In the genomic region with DNA sequence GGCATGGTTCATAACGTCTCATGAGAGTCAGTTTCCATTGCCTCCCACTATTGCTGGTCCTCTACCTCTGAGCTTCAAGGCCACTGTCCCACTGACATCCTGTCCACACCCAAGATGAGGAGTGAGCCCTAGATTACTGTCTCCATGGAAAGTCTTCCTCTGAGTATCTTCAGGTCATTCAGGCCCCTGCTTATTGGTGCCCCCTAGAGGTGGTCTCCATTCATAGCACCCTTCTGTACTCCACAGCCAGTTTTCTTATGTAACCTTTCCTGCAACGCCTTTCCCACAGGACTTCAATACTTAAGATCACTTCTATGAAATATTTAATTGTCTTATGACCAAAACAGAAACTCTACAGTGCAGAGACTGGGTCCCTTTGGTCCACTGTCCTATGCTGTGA, we compare ENCODE assay signal across 11 mouse cellular contexts.
DNase-seq lines count a peak whose midpoint lies in the region; ATAC-seq and TF ChIP-seq lines count a peak whose summit lies in the region.
"Had no signal": no experiment of that assay in that cellular context is flagged by ENCODE, and none has a peak within 500 bp of the region (broad histone marks: within the 10 kb centered on the region; RNA-seq: fewer than 3 reads in every experiment).

No protein-coding gene starts in this region.

- H3K4me3 ChIP-seq in gastrocnemius, adult 2 months = no peak overlapping the region
- H3K4me3 ChIP-seq in liver, embryonic 12.5 days = no peak overlapping the region
- H3K4me3 ChIP-seq: forebrain, embryonic 15.5 days; neural tube, embryonic 13.5 days had no signal

- no peaks in the 10 kb centered on the region for H3K36me3 ChIP-seq in liver, embryonic 12.5 days
- H3K36me3 ChIP-seq: forebrain, embryonic 15.5 days; neural tube, embryonic 13.5 days had no signal

- no peaks in the 10 kb centered on the region for H3K4me1 ChIP-seq in liver, embryonic 12.5 days
- H3K4me1 ChIP-seq: forebrain, embryonic 15.5 days; neural tube, embryonic 13.5 days had no signal

- 0 out of 2 replicates have a peak, but pooled peaks cover 2% of the 10 kb centered on the region for H3K27me3 ChIP-seq in liver, embryonic 12.5 days (replicated peaks)
- H3K27me3 ChIP-seq: forebrain, embryonic 15.5 days; neural tube, embryonic 13.5 days had no signal

- no peak for ATAC-seq in liver, embryonic 12.5 days
- ATAC-seq: forebrain, embryonic 15.5 days had no signal

- H3K27ac ChIP-seq in gastrocnemius, adult 2 months = no peak overlapping the region
- H3K27ac ChIP-seq in liver, embryonic 12.5 days = no peak overlapping the region
- H3K27ac ChIP-seq: forebrain, embryonic 15.5 days; hindbrain, embryonic 14.5 days; neural tube, embryonic 13.5 days had no signal

- TF ChIP-seq CTCF in gastrocnemius, adult 2 months (IDR thresholded peaks at IDR 0.05) = peak; percentile 66

- no peak overlapping the region for H3K4me2 ChIP-seq in liver, embryonic 12.5 days
- H3K4me2 ChIP-seq: forebrain, embryonic 15.5 days; hindbrain, embryonic 14.5 days; neural tube, embryonic 13.5 days had no signal

- peak; percentile 30 for DNase-seq in gastrocnemius, adult 2 months
- DNase-seq in gastrocnemius, postnatal 25 days = no peak
- peak; percentile 23 for DNase-seq in liver
- peak; percentile 34 for DNase-seq in brain, adult 2 months (ENCODE audit: low read depth, low spot score)
- DNase-seq in lung, postnatal 14 days = peak; percentile 22
- no peak for DNase-seq in thymus, adult 18-20 months
- DNase-seq in urinary bladder, postnatal 36 days (ENCODE audit: low spot score in 2 of 2) = no peak

- H3K9ac ChIP-seq in liver, embryonic 12.5 days = no peak overlapping the region
- H3K9ac ChIP-seq: forebrain, embryonic 15.5 days; hindbrain, embryonic 14.5 days; neural tube, embryonic 13.5 days had no signal

- intact Hi-C loops in gastrocnemius, adult 2 months (cut with DNase I) = no loop called here

- no peaks in the 10 kb centered on the region for H3K9me3 ChIP-seq in liver, embryonic 12.5 days (replicated peaks)
- H3K9me3 ChIP-seq: forebrain, embryonic 15.5 days; neural tube, embryonic 13.5 days had no signal

- 49% methylated on average over 2 of the region's 2 CpGs for WGBS in liver, embryonic 12.5 days (ENCODE audit: insufficient replicate concordance)

Comparison
In these comparisons a context has a peak if more than half of its experiments do, and no peak if none do; other contexts are left out.
1. DNase-seq: peak in gastrocnemius, adult 2 months (single experiment), liver (single experiment), brain, adult 2 months (single experiment) and lung, postnatal 14 days (single experiment); none in gastrocnemius, postnatal 25 days (single experiment), thymus, adult 18-20 months (0 of 2) and urinary bladder, postnatal 36 days (0 of 2).